Mouse (Mus musculus): ENCODE results near the gene Srebf2. TPM values are rescaled to one million over a fixed set of nuclear protein-coding genes. Genes with fewer than 3 reads are reported as not detected.

The Srebf2 gene
- polyA plus RNA-seq, 1 experiment from 2014 or later = 110 TPM

GRCm38 (mm10) chr15:82251579-82251978 is 104.6 kb downstream of the Srebf2 start:
- Histone ChIP-seq H3K4me3 (no peak overlapping the region), H3K4me2 (no peak overlapping the region), H3K27me3 (replicated peaks) (peaks cover 11% of the 10 kb centered on the region; the same call in 1 of the 2 replicates), H3K4me1 (replicated peaks) (0 out of 2 replicates have a peak, but pooled peaks cover 5% of the 10 kb centered on the region), H3K36me3 (no peaks in the 10 kb centered on the region), H3K9me3 (replicated peaks) (no peaks in the 10 kb centered on the region), H3K27ac (ENCODE audit: poor library complexity, severe bottlenecking) (no peak overlapping the region), H3K9ac (no peak overlapping the region)
- no peak for ATAC-seq (ENCODE audit: insufficient number of reproducible peaks, low FRiP score)
- 88% methylated on average over 3 of the region's 3 CpGs for WGBS

- no peaks in the 10 kb centered on the region for H3K9me3 ChIP-seq (replicated peaks)
- H3K9ac ChIP-seq = no peak within 1 kb of the TSS
- no peak within 1 kb of the TSS for H3K4me3 ChIP-seq
- no peak within 1 kb of the TSS for H3K27ac ChIP-seq (ENCODE audit: poor library complexity, severe bottlenecking)
- no peak within 1 kb of the TSS for H3K4me2 ChIP-seq
- WGBS = 74% methylated on average over 6 of the region's 6 CpGs
- no peaks in the 10 kb centered on the region for H3K36me3 ChIP-seq
- H3K4me1 ChIP-seq (replicated peaks) = 0 out of 2 replicates have a peak, but pooled peaks cover 5% of the 10 kb centered on the region
- no peak for ATAC-seq (ENCODE audit: insufficient number of reproducible peaks, low FRiP score)
- H3K27me3 ChIP-seq (replicated peaks) = peaks cover 11% of the 10 kb centered on the region; the same call in 1 of the 2 replicates
Observed at GRCm38 (mm10) chr15:82252097-82252496, 105.1 kb downstream of the Srebf2 start, which contains the start of gene 1500009C09Rik. 1500009C09Rik (plus strand) TSS chr15:82252397.

MicroRNA genes within 50 kb of the gene (microRNA counts, 519-probe panel; counts per million panel counts)
- 2,761 counts per million, percentile 12 among the panel's probes with 10 or more counts for microRNA mmu-miR-33

Small RNA genes within 50 kb of the gene (microRNA-seq; reads per million reads assigned to microRNA genes)
- 51.4 reads per million, percentile 42 among the genes with 10 or more reads in this experiment for gene Mir33

Other genes with a start within 250 kb of the Srebf2 start
- gene Polr3h, start 220.9 kb upstream of the Srebf2 start, polyA plus RNA-seq (2016; fragmentation: Nextera tagmentation; extraction: Ambion mirVana) = 106 and 121 TPM in 2 replicates
- gene Csdc2, start 210.4 kb upstream of the Srebf2 start, polyA plus RNA-seq (2016; fragmentation: Nextera tagmentation; extraction: Ambion mirVana) = 6.2 and 6.3 TPM in 2 replicates
- gene Pmm1, start 186.3 kb upstream of the Srebf2 start, polyA plus RNA-seq (2016; fragmentation: Nextera tagmentation; extraction: Ambion mirVana) = 17.7 and 19.6 TPM in 2 replicates
- gene 1700029P11Rik, start 166.6 kb upstream of the Srebf2 start, polyA plus RNA-seq (2016; fragmentation: Nextera tagmentation; extraction: Ambion mirVana) = not detected in 2 replicates
- gene Xrcc6, start 159.3 kb upstream of the Srebf2 start, polyA plus RNA-seq (2016; fragmentation: Nextera tagmentation; extraction: Ambion mirVana) = 68.7 and 80.2 TPM in 2 replicates
- gene Desi1, start 113.3 kb upstream of the Srebf2 start, polyA plus RNA-seq (2016; fragmentation: Nextera tagmentation; extraction: Ambion mirVana) = 22.8 and 24.6 TPM in 2 replicates
- 150 and 157 TPM in 2 replicates for gene Snu13, start 99.6 kb upstream of the Srebf2 start, polyA plus RNA-seq (2016; fragmentation: Nextera tagmentation; extraction: Ambion mirVana)
- gene 4930407I10Rik, start 88.0 kb upstream of the Srebf2 start, polyA plus RNA-seq (2016; fragmentation: Nextera tagmentation; extraction: Ambion mirVana) = not detected in 2 replicates
- not detected in 2 replicates for gene Mei1, start 77.2 kb upstream of the Srebf2 start, polyA plus RNA-seq (2016; fragmentation: Nextera tagmentation; extraction: Ambion mirVana)
- gene Ccdc134, start 19.3 kb upstream of the Srebf2 start, polyA plus RNA-seq (2016; fragmentation: Nextera tagmentation; extraction: Ambion mirVana) = 8.7 and 11.1 TPM in 2 replicates
- gene Shisa8, start 65.6 kb downstream of the Srebf2 start, polyA plus RNA-seq (2016; fragmentation: Nextera tagmentation; extraction: Ambion mirVana) = 0.19 and 0.35 TPM in 2 replicates
- gene Tnfrsf13c, start 77.2 kb downstream of the Srebf2 start, polyA plus RNA-seq (2016; fragmentation: Nextera tagmentation; extraction: Ambion mirVana) = 0.09 TPM in 1 of 2 replicates, not detected in the other
- 57.9 and 67.0 TPM in 2 replicates for gene Cenpm, start 97.6 kb downstream of the Srebf2 start, polyA plus RNA-seq (2016; fragmentation: Nextera tagmentation; extraction: Ambion mirVana)
- not detected in 2 replicates for gene 1500009C09Rik, start 105.2 kb downstream of the Srebf2 start, polyA plus RNA-seq (2016; fragmentation: Nextera tagmentation; extraction: Ambion mirVana)
- gene Sept3, start 127.7 kb downstream of the Srebf2 start, polyA plus RNA-seq (2016; fragmentation: Nextera tagmentation; extraction: Ambion mirVana) = 3.8 and 4.9 TPM in 2 replicates
- 0.35 and 0.66 TPM in 2 replicates for gene Wbp2nl, start 151.8 kb downstream of the Srebf2 start, polyA plus RNA-seq (2016; fragmentation: Nextera tagmentation; extraction: Ambion mirVana)
- gene Naga, start 191.7 kb downstream of the Srebf2 start, polyA plus RNA-seq (2016; fragmentation: Nextera tagmentation; extraction: Ambion mirVana) = 40.5 and 44.6 TPM in 2 replicates
- 9.8 and 9.9 TPM in 2 replicates for gene Pheta2, start 191.8 kb downstream of the Srebf2 start, polyA plus RNA-seq (2016; fragmentation: Nextera tagmentation; extraction: Ambion mirVana)
- 299 and 309 TPM in 2 replicates for gene Smdt1, start 191.8 kb downstream of the Srebf2 start, polyA plus RNA-seq (2016; fragmentation: Nextera tagmentation; extraction: Ambion mirVana)
- 475 and 496 TPM in 2 replicates for gene Ndufa6, start 207.1 kb downstream of the Srebf2 start, polyA plus RNA-seq (2016; fragmentation: Nextera tagmentation; extraction: Ambion mirVana)
- 7.3 and 8.0 TPM in 2 replicates for gene Cyp2d22, start 233.1 kb downstream of the Srebf2 start, polyA plus RNA-seq (2016; fragmentation: Nextera tagmentation; extraction: Ambion mirVana)
- not detected in 2 replicates for gene Cyp2d11, start 246.8 kb downstream of the Srebf2 start, polyA plus RNA-seq (2016; fragmentation: Nextera tagmentation; extraction: Ambion mirVana)

Measured in heart, embryonic 12.5 days (tissue).